ENCODE assay signal across 12 mouse cellular contexts in genomic region chr11:42314850-42315249, GRCm38 (mm10). TPM values are rescaled to one million over a fixed set of nuclear protein-coding genes. Genes with fewer than 3 reads are reported as not detected.
DNase-seq lines count a peak whose midpoint lies in the region; ATAC-seq lines count a peak whose summit lies in the region.
"Had no signal": no experiment of that assay in that cellular context is flagged by ENCODE, and none has a peak within 500 bp of the region (broad histone marks: within the 10 kb centered on the region; RNA-seq: fewer than 3 reads in every experiment).

No protein-coding gene starts in this region.

- no peak overlapping the region for H3K9ac ChIP-seq in embryonic facial prominence, embryonic 11.5 days (replicated peaks; ENCODE audit: low read length)
- H3K9ac ChIP-seq: liver, embryonic 13.5 days had no signal

- intact Hi-C loops in left cerebral cortex, postnatal 25 days (cut with DNase I): no loop called here

- peak; percentile 6 to 7 for DNase-seq in left cerebral cortex, postnatal 25 days (ENCODE audit: low spot score in 2 of 2)
- no peak for DNase-seq in left cerebral cortex, adult 11 months (ENCODE audit: low spot score)
- peak; percentile 42 for DNase-seq in embryonic facial prominence, embryonic 11.5 days (ENCODE audit: low spot score)
- peak; percentile 5 for DNase-seq in layer of hippocampus, adult 9-11 months
- peak; percentile 52 for DNase-seq in retina, embryonic 14.5 days (ENCODE audit: low spot score)
- DNase-seq in lung, adult 18-20 months: no peak
- DNase-seq in lung, postnatal 25 days (ENCODE audit: low spot score): no peak
- DNase-seq in gastrocnemius, adult 18-20 months (ENCODE audit: low spot score): no peak
- DNase-seq: kidney, adult 18-20 months; liver, embryonic 13.5 days; thymus, postnatal 4 days had no signal

- no peaks in the 10 kb centered on the region for H3K36me3 ChIP-seq in embryonic facial prominence, embryonic 11.5 days (replicated peaks; ENCODE audit: control insufficient read depth, insufficient read depth, low read depth, low read length)
- H3K36me3 ChIP-seq: liver, embryonic 13.5 days had no signal

- no peak overlapping the region for H3K4me2 ChIP-seq in embryonic facial prominence, embryonic 11.5 days (ENCODE audit: low read depth, low read length)
- H3K4me2 ChIP-seq: liver, embryonic 13.5 days had no signal

- no peaks in the 10 kb centered on the region for H3K27me3 ChIP-seq in embryonic facial prominence, embryonic 11.5 days (ENCODE audit: control insufficient read depth, insufficient read depth, low read length)
- H3K27me3 ChIP-seq: CH12.LX; liver, embryonic 13.5 days had no signal

- H3K4me3 ChIP-seq in embryonic facial prominence, embryonic 11.5 days (ENCODE audit: low read depth, low read length): no peak overlapping the region
- H3K4me3 ChIP-seq: liver, embryonic 13.5 days had no signal

- no peaks in the 10 kb centered on the region for H3K4me1 ChIP-seq in embryonic facial prominence, embryonic 11.5 days (ENCODE audit: control insufficient read depth, insufficient read depth, low read length)
- H3K4me1 ChIP-seq: liver, embryonic 13.5 days had no signal

- peak; percentile 48; the same call in 1 of the 2 replicates for ATAC-seq in embryonic facial prominence, embryonic 11.5 days (replicated peaks; ENCODE audit: insufficient number of reproducible peaks, low FRiP score, low TSS enrichment, low read depth)

- H3K27ac ChIP-seq in embryonic facial prominence, embryonic 11.5 days (replicated peaks; ENCODE audit: low read depth, low read length): no peak overlapping the region
- H3K27ac ChIP-seq: liver, embryonic 13.5 days had no signal

- H3K9me3 ChIP-seq in embryonic facial prominence, embryonic 11.5 days (replicated peaks; ENCODE audit: control insufficient read depth, low read length): no peaks in the 10 kb centered on the region
- H3K9me3 ChIP-seq: liver, embryonic 13.5 days had no signal

- WGBS in embryonic facial prominence, embryonic 11.5 days: 11% methylated on average over 6 of the region's 6 CpGs

RNA-seq across cellular contexts. Expression of gene Gabra6, which starts 6.0 kb away (rescaled TPM):
- total RNA-seq in left cerebral cortex, postnatal 25 days (2021): not detected
- polyA plus RNA-seq in embryonic facial prominence, embryonic 11.5 days (2014; fragmentation: Nextera tagmentation; extraction: Ambion mirVana): not detected in 2 replicates
- not detected for total RNA-seq in gastrocnemius, adult 18-20 months (2021)
- total RNA-seq: CH12.LX had no signal
- polyA plus RNA-seq: liver, embryonic 13.5 days had no signal

Comparison
In these comparisons a context has a peak if more than half of its experiments do, and no peak if none do; other contexts are left out.
1. DNase-seq: peak in left cerebral cortex, postnatal 25 days (2 of 2), embryonic facial prominence, embryonic 11.5 days (single experiment), layer of hippocampus, adult 9-11 months (single experiment) and retina, embryonic 14.5 days (single experiment); none in left cerebral cortex, adult 11 months (single experiment), lung, adult 18-20 months (0 of 2), lung, postnatal 25 days (single experiment) and gastrocnemius, adult 18-20 months (single experiment).